Mouse (Mus musculus): ENCODE results near the gene Slx4ip. TPM values are rescaled to one million over a fixed set of nuclear protein-coding genes. Genes with fewer than 3 reads are reported as not detected.

Slx4ip gene
- polyA plus RNA-seq, 1 experiment = 0.68 TPM

DNA sequence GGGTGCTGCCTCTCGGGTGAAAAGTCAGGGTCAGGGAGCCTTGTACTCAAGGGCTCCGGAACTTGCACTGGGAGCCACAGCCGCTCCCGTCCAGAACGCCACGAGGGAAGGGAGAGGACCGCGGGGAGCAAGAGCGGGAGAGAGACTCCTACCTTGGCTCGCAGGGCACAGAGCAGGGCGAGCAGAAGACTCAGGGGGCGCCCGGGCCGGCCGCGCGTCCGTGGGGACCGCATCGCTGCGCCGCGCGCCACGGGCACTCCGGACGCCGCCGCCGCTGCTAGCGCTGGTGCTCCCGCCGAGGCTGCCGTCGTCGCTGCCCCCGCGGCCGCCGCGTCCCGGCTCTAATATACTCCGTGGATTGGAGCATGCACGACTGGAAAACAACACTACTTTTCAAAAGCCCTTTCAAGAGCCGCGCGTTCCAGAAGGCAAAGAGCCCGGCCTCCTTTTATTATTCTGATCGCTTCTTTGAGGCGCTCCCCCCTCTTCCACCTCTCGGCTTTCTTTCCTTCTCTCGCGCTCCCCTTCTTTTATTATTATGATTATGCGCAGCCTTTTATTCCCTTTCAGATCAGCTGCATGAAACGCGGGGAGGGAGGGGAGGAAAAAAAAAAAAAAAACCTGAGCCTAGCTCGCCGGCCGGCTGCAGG is 225.1 kb downstream of the Slx4ip start, which contains the start of gene Jag1:
Gene Jag1 (minus strand): TSS at position 620 of the 650 bp plus-strand sequence.
- 1% methylated on average over 59 of the region's 59 CpGs for WGBS

DNA sequence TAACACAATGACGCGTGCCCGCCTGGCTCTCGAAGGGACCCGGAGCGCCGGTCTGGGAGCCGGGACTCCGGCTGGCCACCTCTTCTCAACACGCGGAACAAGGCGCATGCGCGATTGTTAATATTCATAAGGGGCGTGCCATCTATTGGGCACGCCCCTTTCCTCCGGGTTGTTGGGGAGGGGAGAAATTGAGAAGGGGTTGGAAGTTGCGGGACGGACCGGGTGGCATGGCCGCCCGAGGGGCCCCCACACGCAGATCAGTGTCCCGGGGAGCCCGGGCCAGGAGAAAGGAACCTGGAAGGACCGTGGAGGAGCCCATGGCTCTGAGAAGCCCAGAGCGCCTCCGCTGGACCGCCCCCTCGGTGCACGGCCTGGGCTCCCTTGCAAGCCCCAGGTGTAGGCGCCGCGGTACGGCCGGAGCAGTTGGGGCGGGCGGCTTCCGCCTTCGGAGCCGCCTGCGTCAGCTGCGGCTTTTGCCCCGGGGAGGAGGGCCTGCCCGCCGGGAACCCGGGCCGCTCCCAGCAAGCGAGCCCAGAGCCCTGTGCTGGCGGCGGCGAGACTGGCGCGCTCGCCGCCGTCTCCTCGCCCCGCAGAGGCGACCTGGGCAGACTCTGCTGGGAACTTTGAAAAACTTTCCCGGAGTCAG is 225.8 kb downstream of the Slx4ip start:
- peak overlapping the region; percentile 80 for H3K27ac ChIP-seq (ENCODE audit: insufficient read depth, low read length)
- DNase-seq (ENCODE audit: low read depth in 1 of 2, low spot score in 2 of 2) = peak; percentile 9 to 34
- peaks cover 19% of the 10 kb centered on the region for H3K27me3 ChIP-seq (ENCODE audit: control insufficient read depth, insufficient read depth, low read length)
- peak; percentile 28; the same call in 1 of the 2 replicates for TF ChIP-seq POLR2A (IDR thresholded peaks at IDR 0.05; ENCODE audit: low read depth, low read length)
- TF ChIP-seq CTCF (IDR thresholded peaks at IDR 0.05; ENCODE audit: extremely low read depth, insufficient read depth, insufficient read length, insufficient replicate concordance) = no peak
- WGBS = 1% methylated on average over 61 of the region's 61 CpGs
- H3K4me1 ChIP-seq (ENCODE audit: control insufficient read depth, insufficient read depth, insufficient read length) = no peaks in the 10 kb centered on the region; the same call in none of the 2 replicates
- H3K36me3 ChIP-seq (ENCODE audit: control insufficient read depth, insufficient read depth, low read length) = no peaks in the 10 kb centered on the region
- peak overlapping the region; percentile 52 for H3K4me3 ChIP-seq (ENCODE audit: extremely low read depth, insufficient read depth, insufficient read length)

More for the DNA sequence above, 225.1 kb downstream of the Slx4ip start, which contains the start of gene Jag1:
- H3K27ac ChIP-seq (ENCODE audit: insufficient read depth, low read length) = peak within 1 kb of the TSS; percentile 80
- H3K4me1 ChIP-seq (ENCODE audit: control insufficient read depth, insufficient read depth, insufficient read length) = no peaks in the 10 kb centered on the region; the same call in none of the 2 replicates
- H3K4me3 ChIP-seq (ENCODE audit: extremely low read depth, insufficient read depth, insufficient read length) = peak within 1 kb of the TSS; percentile 52
- H3K36me3 ChIP-seq (ENCODE audit: control insufficient read depth, insufficient read depth, low read length) = no peaks in the 10 kb centered on the region
- peaks cover 19% of the 10 kb centered on the region for H3K27me3 ChIP-seq (ENCODE audit: control insufficient read depth, insufficient read depth, low read length)
- no peak for DNase-seq (ENCODE audit: low read depth in 1 of 2, low spot score in 2 of 2)
- no peak for TF ChIP-seq POLR2A (IDR thresholded peaks at IDR 0.05; ENCODE audit: low read depth, low read length)
- TF ChIP-seq CTCF (IDR thresholded peaks at IDR 0.05; ENCODE audit: extremely low read depth, insufficient read depth, insufficient read length, insufficient replicate concordance) = no peak

DNA sequence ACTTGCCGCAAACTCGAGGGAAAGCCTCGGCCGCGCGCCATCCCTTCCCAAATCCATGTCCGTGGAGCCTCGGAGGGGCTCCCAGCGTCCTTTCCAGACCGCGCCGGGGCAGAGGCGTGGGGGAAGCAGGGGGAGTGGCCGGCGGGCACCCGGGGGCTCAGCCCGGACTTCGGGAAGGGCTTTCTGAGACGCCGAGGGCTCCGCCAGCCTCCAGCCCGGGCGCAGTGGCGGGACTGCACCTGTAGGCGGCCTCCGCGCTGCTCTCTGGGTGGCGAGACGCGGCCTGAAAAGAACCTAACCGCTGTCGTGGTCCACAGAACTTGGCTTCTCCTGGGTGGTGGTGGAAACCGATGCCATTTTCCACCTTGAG is 226.3 kb downstream of the Slx4ip start:
- H3K4me1 ChIP-seq (ENCODE audit: control insufficient read depth, insufficient read depth, insufficient read length) = no peaks in the 10 kb centered on the region; the same call in none of the 2 replicates
- TF ChIP-seq POLR2A (IDR thresholded peaks at IDR 0.05; ENCODE audit: low read depth, low read length) = no peak
- peak; percentile 21; the same call in 1 of the 2 replicates for TF ChIP-seq CTCF (IDR thresholded peaks at IDR 0.05; ENCODE audit: extremely low read depth, insufficient read depth, insufficient read length, insufficient replicate concordance)
- peaks cover 19% of the 10 kb centered on the region for H3K27me3 ChIP-seq (ENCODE audit: control insufficient read depth, insufficient read depth, low read length)
- peak overlapping the region; percentile 80 for H3K27ac ChIP-seq (ENCODE audit: insufficient read depth, low read length)
- DNase-seq (ENCODE audit: low read depth in 1 of 2, low spot score in 2 of 2) = peak in 1 of 2 experiments; percentile 38
- peak overlapping the region; percentile 52; the same call in 1 of the 2 replicates for H3K4me3 ChIP-seq (ENCODE audit: extremely low read depth, insufficient read depth, insufficient read length)
- no peaks in the 10 kb centered on the region for H3K36me3 ChIP-seq (ENCODE audit: control insufficient read depth, insufficient read depth, low read length)
- 1% methylated on average over 33 of the region's 33 CpGs for WGBS

Other genes with a start within 250 kb of the Slx4ip start
- not detected in 2 replicates for gene Snap25, start 177.8 kb upstream of the Slx4ip start, polyA plus RNA-seq (2012; rRNA removed)
- not detected in 2 replicates for gene AL731706.2, start 5.5 kb upstream of the Slx4ip start, polyA plus RNA-seq (2012; rRNA removed)
- gene AL731706.1, start 171 bp downstream of the Slx4ip start, polyA plus RNA-seq (2012; rRNA removed) = 2.0 and 2.3 TPM in 2 replicates
- gene Mkks, start 171 bp downstream of the Slx4ip start, polyA plus RNA-seq (2012; rRNA removed) = 1.5 TPM in 2 replicates
- 4.3 and 4.6 TPM in 2 replicates for gene Jag1, start 225.4 kb downstream of the Slx4ip start, polyA plus RNA-seq (2012; rRNA removed)